Mouse (Mus musculus) layer of hippocampus, postnatal 14 days (tissue): ENCODE measurements around the gene Rbm17. TPM values are rescaled to one million over a fixed set of nuclear protein-coding genes. Genes with fewer than 3 reads are reported as not detected.
"Not testable (repeated sequence)": the region's sequence is repeated elsewhere in the genome, so short reads cannot be mapped to it uniquely, and the experiment has no call there.

ENCODE experiments used
- DNase-seq, 2 experiments: peaks; one replicate each; pipeline ENCODE4 v3.0.0; 2021 to 2022; ENCODE audit warnings: low spot score in 2 of 2, mixed read lengths in 1 of 2
- total RNA-seq, 2 experiments: library from RNA; stranded (reverse); gene quantifications; 2 replicates each; pipeline ENCODE4 v1.2.3; 2021

Rbm17 gene
- total RNA-seq, 2 experiments from 2014 or later = 77.1 to 84.6 TPM

DNA sequence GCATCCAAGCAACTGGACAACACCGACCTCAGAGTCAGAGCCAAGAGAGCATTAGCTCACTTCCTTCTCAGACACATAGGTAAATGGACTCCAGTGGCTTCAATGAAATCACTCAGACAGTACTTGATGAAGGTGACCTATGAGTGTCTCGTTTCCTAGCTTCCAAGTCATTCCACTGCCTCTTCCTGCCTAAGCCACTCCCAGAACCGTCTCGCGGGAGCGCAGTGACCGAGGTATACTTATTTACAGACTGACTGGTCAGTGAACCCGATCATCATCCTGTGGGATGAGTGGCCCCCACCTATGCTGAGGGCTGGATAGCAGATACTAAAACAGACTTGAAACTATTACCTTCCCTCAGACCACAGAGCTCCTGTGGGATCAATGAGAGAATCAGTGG lies 57.9 kb downstream of the Rbm17 start:
- no peak for DNase-seq

DNA sequence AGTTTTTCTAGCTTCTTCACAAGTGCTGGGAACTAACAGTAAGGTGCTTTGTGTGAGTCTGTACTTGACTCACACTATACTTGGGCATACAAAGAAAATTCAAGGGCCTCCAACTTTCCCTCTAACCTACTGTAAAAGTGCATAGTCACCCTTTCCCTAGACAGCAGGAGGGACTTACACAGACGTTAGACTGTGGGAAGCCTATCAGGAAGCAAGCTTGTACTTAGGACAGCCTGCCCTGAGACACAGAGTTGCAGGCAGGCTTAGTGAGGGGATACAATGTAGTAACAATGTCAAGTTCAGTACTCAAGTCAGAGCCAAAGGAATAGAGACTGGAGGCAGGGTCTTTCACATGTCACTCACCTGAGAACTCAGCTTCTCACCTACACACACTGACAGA lies 58.6 kb downstream of the Rbm17 start:
- no peak for DNase-seq

DNA sequence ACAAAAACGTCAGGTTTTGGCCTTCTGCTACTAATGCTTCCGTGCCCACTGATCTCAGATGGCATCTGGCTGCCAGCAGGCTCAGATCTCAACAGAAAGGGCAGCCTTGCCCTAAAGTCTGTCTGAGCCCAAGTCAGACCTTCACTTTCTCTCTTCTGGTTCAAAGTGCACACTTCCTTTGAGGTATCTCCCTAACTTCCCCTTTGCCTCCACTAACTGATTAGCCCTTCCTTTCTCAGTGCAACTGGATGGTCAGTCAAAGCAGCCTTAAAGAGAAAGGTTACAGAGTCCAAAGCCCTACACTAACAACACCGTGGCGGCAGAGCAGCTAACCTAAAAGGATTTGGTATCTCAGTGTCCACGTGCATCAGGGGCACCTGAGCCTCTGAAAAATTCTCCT lies 59.6 kb downstream of the Rbm17 start:
- no peak for DNase-seq

DNA sequence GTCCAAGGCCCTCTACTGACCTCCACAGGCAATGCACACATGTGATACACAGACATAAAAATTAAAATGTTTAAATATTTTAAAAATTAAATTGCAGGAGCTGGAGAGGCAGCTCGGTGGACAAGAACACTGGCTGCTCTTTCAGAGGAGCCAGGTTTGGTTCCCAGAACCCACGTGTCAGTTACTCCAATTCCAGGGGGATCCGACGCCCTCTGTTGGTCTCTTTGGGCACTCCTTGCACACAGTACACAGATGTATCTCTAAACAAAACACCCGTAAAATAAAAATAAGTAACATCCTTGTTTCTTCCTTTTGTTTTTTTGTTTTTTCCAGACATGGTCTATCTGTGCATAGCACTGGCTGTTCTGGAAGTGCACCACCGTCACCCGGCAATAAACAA lies 60.8 kb downstream of the Rbm17 start:
- no peak for DNase-seq

DNA sequence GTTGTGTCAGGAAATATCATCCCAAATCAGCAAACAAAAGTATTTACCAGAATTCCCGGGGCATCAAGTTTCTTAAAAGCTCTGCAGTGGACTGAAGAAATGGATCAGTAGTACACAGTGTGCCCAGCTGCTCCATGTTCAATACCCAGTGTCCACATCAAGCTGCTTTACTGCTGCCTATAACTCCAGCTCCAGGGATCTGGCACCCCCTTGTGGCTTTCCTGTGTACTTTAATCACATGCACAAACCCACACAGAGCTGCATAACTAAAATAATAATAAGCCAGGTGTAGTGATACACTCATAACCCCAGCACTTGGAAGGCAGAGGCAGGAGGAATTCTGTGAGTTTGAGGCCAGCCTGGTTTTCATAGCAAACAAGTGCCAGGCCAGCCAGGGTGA lies 61.3 kb downstream of the Rbm17 start:
- peak; percentile 55 to 73 for DNase-seq

DNA sequence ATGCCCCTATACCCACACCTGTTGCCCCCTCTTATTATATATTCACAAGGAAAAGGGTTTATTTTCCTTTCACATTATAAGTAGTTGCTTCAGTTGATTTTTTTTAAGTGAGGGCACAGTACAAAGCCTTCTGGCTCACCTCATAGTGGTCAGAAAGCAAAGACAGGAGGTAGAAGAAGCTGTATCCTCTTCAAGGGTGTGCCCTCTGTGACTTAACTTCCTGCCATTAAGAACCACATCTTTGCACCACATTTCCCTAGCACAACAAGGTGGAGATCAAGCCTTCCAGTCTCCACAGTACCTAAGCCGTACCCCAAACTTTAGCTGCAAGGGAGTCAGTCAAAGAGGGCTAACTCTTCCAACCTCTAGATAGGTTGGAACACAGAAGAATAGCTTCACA lies 61.8 kb downstream of the Rbm17 start:
- no peak for DNase-seq

DNA sequence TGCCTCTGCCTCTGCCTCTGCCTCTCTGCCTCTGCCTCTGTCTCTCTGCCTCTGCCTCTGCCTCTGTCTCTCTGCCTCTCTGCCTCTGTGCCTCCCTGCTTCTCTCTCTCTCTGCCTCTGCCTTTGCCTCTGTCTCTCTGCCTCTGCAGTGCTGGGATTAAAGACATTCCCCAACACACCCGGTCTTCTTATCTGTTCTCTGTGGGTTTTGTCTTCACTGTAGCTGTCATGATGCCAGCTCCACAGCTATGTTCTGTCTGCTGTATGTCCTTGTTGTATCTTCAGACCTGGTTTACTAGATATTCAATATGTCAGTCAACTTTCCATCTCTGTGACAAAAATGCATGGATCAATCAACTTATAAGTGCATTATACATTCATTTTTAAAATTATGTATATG lies 62.4 kb downstream of the Rbm17 start:
- not testable (repeated sequence) for DNase-seq

DNA sequence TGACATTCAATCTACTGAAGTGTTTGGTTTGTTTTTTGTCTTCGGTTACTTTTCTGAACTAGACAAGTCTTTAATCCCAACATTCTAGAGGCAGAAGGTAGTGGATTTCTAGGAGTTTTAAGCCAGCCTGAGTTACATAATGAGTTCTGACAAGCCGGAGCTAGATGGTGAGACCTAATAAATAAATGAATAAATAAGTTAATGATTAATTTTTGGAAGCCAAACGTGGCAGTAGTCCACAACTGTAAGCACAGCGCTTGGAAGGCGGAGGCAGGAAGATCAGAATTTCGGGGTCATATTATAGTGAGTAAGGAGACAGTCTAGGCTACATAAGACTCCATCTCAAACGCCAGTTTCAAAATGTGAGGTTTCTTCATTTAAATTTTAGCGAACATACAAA lies 68.0 kb downstream of the Rbm17 start:
- no peak for DNase-seq

Other genes starting within 250 kb of the Rbm17 start
- 10 to 100 TPM; 36.4 to 40.5 TPM for gene Pfkfb3, start 50.1 kb downstream of the Rbm17 start, total RNA-seq
- not detected for gene Gm17490, start 22.1 kb upstream of the Rbm17 start, total RNA-seq
- gene Il2ra, start 38.7 kb upstream of the Rbm17 start, total RNA-seq = under 1 TPM in 1 of 2 experiments, not detected in 1; 0.17 TPM
- 1 to 10 TPM; 4.9 to 6.7 TPM for gene Il15ra, start 101.1 kb upstream of the Rbm17 start, total RNA-seq
- 10 to 100 TPM; 83.4 to 89.3 TPM for gene Fbh1, start 173.4 kb upstream of the Rbm17 start, total RNA-seq
- gene Ankrd16, start 173.7 kb upstream of the Rbm17 start, total RNA-seq = 10 to 100 TPM; 58.2 to 74.3 TPM